Mouse (Mus musculus) left cerebral cortex, postnatal 14 days (tissue): ENCODE results near the gene Rbm6. TPM values are rescaled to one million over a fixed set of nuclear protein-coding genes. Genes with fewer than 3 reads are reported as not detected.

Experiments used
- total RNA-seq, 2 experiments: library from RNA; stranded (reverse); gene quantifications; 2 replicates each; pipeline ENCODE4 v1.2.3; 2021

Gene Rbm6
- total RNA-seq, 2 experiments from 2014 or later: 57.0 to 57.8 TPM

Other genes starting within 250 kb of the Rbm6 start
- gene Gnai2, start 237.9 kb downstream of the Rbm6 start, total RNA-seq: 100 to 1,000 TPM; 205 to 220 TPM
- gene Slc38a3, start 203.7 kb downstream of the Rbm6 start, total RNA-seq: 10 to 100 TPM; 79.5 to 87.1 TPM
- gene Gnat1, start 193.5 kb downstream of the Rbm6 start, total RNA-seq: under 1 TPM; 0.42 to 0.66 TPM
- gene Sema3f, start 162.8 kb downstream of the Rbm6 start, total RNA-seq: 10 to 100 TPM; 11.7 to 16.2 TPM
- gene Rbm5, start 102.2 kb downstream of the Rbm6 start, total RNA-seq: 100 to 1,000 TPM; 147 to 166 TPM
- gene Mon1a, start 14.9 kb upstream of the Rbm6 start, total RNA-seq: 10 to 100 TPM; 21.2 to 21.9 TPM
- gene Mst1r, start 33.6 kb upstream of the Rbm6 start, total RNA-seq: 1 to 10 TPM; 1.2 to 1.7 TPM
- not detected for gene Actl11, start 55.2 kb upstream of the Rbm6 start, total RNA-seq
- 100 to 1,000 TPM; 382 to 398 TPM for gene Camkv, start 62.4 kb upstream of the Rbm6 start, total RNA-seq
- 10 to 100 TPM in 1 of 2 experiments, 1 to 10 TPM in 1; 9.3 to 12.0 TPM for gene Traip, start 76.9 kb upstream of the Rbm6 start, total RNA-seq
- 1 to 10 TPM; 3.6 to 4.2 TPM for gene Uba7, start 102.3 kb upstream of the Rbm6 start, total RNA-seq
- gene Gm20661, start 109.8 kb upstream of the Rbm6 start, total RNA-seq: under 1 TPM in 1 of 2 experiments, not detected in 1; 0.79 TPM
- gene Inka1, start 112.6 kb upstream of the Rbm6 start, total RNA-seq: 1 to 10 TPM; 2.7 to 3.1 TPM
- gene Cdhr4, start 119.3 kb upstream of the Rbm6 start, total RNA-seq: 1 to 10 TPM; 1.7 to 1.9 TPM
- gene Gm20662, start 123.1 kb upstream of the Rbm6 start, total RNA-seq: 1 to 10 TPM; 2.1 to 3.2 TPM
- 100 to 1,000 TPM; 175 to 179 TPM for gene Ip6k1, start 129.3 kb upstream of the Rbm6 start, total RNA-seq
- 10 to 100 TPM; 19.0 to 22.1 TPM for gene Gmppb, start 176.0 kb upstream of the Rbm6 start, total RNA-seq
- 1 to 10 TPM; 1.5 to 2.0 TPM for gene Amigo3, start 179.9 kb upstream of the Rbm6 start, total RNA-seq
- not detected for gene Mst1, start 207.2 kb upstream of the Rbm6 start, total RNA-seq
- gene Rnf123, start 210.1 kb upstream of the Rbm6 start, total RNA-seq: 100 to 1,000 TPM in 1 of 2 experiments, 10 to 100 TPM in 1; 93.9 to 103 TPM
- gene Apeh, start 221.4 kb upstream of the Rbm6 start, total RNA-seq: 10 to 100 TPM; 33.3 to 35.4 TPM